Mouse (Mus musculus) neural tube, embryonic 15.5 days (tissue): ENCODE data around the gene Anapc2. TPM values are rescaled to one million over a fixed set of nuclear protein-coding genes. Genes with fewer than 3 reads are reported as not detected.

Experiments
- ATAC-seq: fragments of 200-750 bp; cut with Nextera tagmentation; 2 replicates; pipeline ENCODE4 v1.8.0; 2017; ENCODE audit warnings: mild to moderate bottlenecking, moderate TSS enrichment, moderate library complexity; ENCODE audit not compliant: low FRiP score
- H3K27ac ChIP-seq: fragments of 300-500 bp; sonication (generic); replicated peaks from 2 replicates; pipeline ENCODE4 v1.5.1; 2015; ENCODE audit warnings: mild to moderate bottlenecking, inconsistent platforms
- H3K27me3 ChIP-seq: fragments of 300-500 bp; sonication (generic); replicated peaks from 2 replicates; pipeline ENCODE4 v1.6.1; 2015; ENCODE audit warnings: inconsistent platforms
- H3K36me3 ChIP-seq: fragments of 300-500 bp; sonication (generic); 2 replicates; pipeline ENCODE4 v1.6.1; 2015; ENCODE audit warnings: inconsistent platforms
- H3K4me1 ChIP-seq: fragments of 300-500 bp; sonication (generic); 2 replicates; pipeline ENCODE4 v1.6.1; 2015; ENCODE audit warnings: inconsistent platforms
- H3K4me2 ChIP-seq: fragments of 300-500 bp; sonication (generic); 2 replicates; pipeline ENCODE4 v1.6.1; 2015; ENCODE audit warnings: inconsistent platforms, mild to moderate bottlenecking, moderate library complexity
- H3K4me3 ChIP-seq: fragments of 300-500 bp; sonication (generic); replicated peaks from 2 replicates; pipeline ENCODE4 v1.5.1; 2015; ENCODE audit warnings: mild to moderate bottlenecking, inconsistent platforms
- H3K9ac ChIP-seq: fragments of 300-500 bp; sonication (generic); replicated peaks from 2 replicates; pipeline ENCODE4 v1.6.1; 2015; ENCODE audit warnings: mild to moderate bottlenecking, inconsistent platforms
- H3K9me3 ChIP-seq: fragments of 300-500 bp; sonication (generic); replicated peaks from 2 replicates; pipeline ENCODE4 v1.6.1; 2016; ENCODE audit warnings: inconsistent platforms
- WGBS: fragments of 180-500 bp; shearing (Covaris S2); methylation state at CpG from one replicate; pipeline ENCODE4 v1.1.7; 2015; ENCODE audit warnings: mixed read lengths; 5-methylcytosine and 5-hydroxymethylcytosine counted together
- polyA plus RNA-seq: library from polyadenylated mRNA; unstranded; fragments of >200 nt; fragmentation: Nextera tagmentation; extraction: Ambion mirVana; gene quantifications from 2 replicates; pipeline ENCODE4 v1.2.1, GENCODE M21; 2015

Anapc2 gene
- polyA plus RNA-seq, 1 experiment from 2014 or later: 125 TPM

DNA sequence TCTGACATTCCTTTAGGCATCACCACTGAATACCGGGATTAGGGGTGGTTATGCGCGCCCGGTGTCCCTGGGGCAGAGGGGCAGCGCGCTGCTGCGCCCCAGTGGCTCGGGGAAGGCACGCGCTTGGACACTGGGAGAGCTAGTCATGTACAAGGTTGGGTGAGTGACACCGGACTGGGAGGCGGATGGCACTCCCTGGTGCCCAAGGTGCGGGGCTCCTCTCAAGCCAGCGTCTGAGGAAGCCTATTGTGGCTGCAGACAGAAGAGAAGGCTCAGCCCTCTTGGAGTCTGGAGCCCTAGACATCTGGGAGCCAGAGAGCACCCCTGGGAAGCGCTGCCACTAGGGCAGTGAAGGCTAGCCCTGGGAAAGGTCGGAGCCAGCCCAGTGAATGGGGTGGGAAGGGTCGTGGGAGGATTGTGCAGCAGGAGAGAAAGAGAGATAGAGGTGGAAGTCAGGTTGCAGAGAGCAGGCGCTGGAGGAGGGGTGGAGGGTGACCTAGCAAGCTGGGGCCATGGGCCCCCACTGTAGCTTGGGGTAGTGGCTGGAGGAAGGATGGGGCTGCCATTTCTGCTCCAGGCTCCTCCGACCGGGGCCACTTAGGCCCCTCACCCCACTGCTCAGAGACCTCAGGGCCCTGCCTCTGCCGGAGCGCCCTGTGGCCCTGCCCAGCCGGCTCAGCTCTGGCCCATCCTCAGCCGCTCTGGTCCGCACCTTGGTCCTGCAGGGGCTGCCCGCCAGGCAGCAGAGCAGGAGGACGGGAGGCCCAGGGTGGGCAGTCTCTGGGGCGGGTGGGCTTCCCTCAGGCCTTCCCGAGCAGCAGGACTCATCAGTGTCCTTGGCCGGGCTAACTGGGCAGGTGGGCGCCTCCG is 19.1 kb downstream of the Anapc2 start:
- H3K9ac ChIP-seq: peak overlapping the region; percentile 46; the same call in 1 of the 2 replicates
- no peak overlapping the region for H3K27ac ChIP-seq
- peaks cover 83% of the 10 kb centered on the region for H3K27me3 ChIP-seq
- no peaks in the 10 kb centered on the region for H3K9me3 ChIP-seq
- 9% methylated on average over 31 of the region's 32 CpGs for WGBS
- H3K4me2 ChIP-seq: peak overlapping the region; percentile 61
- peak overlapping the region; percentile 24 for H3K4me3 ChIP-seq
- no peak for ATAC-seq
- peaks cover 18% of the 10 kb centered on the region for H3K36me3 ChIP-seq
- peaks cover 55% of the 10 kb centered on the region for H3K4me1 ChIP-seq

DNA sequence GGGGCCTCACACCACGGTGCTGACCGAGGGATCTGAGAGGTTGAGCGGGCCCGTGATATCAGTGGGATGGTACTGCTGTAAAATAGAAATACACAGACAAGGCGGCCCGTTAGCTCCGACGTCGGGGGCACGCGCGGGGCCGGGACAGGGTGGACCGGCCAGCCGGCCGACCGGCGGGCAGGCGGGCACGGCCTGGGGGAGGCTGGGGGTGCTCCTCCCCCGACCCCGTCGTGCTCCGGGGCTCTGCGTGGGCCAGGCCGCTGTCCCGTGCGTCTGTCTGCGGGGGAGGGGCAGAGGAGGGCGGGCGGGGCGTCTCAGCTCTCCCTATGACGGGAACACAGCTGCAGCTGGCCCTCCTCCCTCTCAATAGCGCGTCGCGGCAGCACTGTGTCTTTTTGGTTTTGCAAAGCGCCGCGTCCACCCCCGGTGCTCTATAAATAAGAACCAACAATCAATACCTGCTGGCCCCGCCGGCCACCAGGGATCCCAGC is 19.8 kb downstream of the Anapc2 start:
- Histone ChIP-seq H3K36me3 (peaks cover 25% of the 10 kb centered on the region), H3K27ac (no peak overlapping the region), H3K9ac (0 out of 2 replicates have a peak overlapping the region, but pooled peaks have one; percentile 17), H3K4me3 (peak overlapping the region; percentile 21), H3K4me2 (peak overlapping the region; percentile 47), H3K9me3 (no peaks in the 10 kb centered on the region), H3K4me1 (peaks cover 52% of the 10 kb centered on the region), H3K27me3 (peaks cover 90% of the 10 kb centered on the region)
- 5% methylated on average over 34 of the region's 43 CpGs for WGBS
- ATAC-seq: no peak

DNA sequence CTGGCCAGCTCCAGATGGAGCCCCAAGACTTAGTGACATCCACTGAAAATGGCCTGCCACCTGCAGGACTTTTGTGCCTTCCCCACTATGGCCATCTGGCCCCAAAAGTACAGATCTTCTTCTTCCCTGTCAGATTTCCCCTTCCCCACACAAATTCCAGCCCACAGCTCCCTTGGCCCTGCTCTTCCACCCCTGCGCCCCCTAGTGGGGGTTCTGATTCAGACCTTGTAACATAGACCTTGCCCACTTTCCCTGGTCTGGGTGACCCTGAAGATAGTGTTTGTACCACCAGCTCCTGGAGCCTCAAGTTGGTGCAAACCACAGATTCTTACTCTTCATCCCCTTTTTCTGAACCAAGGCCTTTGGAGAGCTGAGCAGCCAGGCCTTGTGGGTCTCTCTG is 20.6 kb downstream of the Anapc2 start:
- 0% methylated on average over 1 of the region's 1 CpGs for WGBS
- no peak for ATAC-seq
- H3K27me3 ChIP-seq: peaks cover 98% of the 10 kb centered on the region
- no peak overlapping the region for H3K9ac ChIP-seq
- no peaks in the 10 kb centered on the region for H3K9me3 ChIP-seq
- H3K27ac ChIP-seq: no peak overlapping the region
- peaks cover 33% of the 10 kb centered on the region for H3K36me3 ChIP-seq
- peaks cover 45% of the 10 kb centered on the region for H3K4me1 ChIP-seq
- H3K4me3 ChIP-seq: no peak overlapping the region
- no peak overlapping the region for H3K4me2 ChIP-seq

DNA sequence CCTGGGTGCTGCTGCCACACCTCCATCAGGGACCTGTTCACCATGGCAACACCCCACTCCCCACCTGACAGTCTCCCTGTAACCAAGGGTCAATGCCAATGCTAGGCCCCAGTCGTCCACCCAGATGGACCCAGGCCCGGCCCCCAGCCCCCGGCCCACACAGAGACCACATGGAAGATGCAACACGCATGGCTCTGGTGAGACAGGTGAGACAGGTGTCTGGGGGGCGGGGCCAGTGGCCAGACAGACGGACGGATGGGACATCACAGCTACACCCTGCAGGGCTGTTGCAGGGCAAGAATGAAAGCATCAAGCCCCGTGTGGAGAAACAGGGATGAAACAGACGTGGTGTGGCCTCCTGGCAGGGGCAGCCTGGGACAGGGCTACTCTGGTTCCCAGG is 21.4 kb downstream of the Anapc2 start:
- Histone ChIP-seq H3K9ac (no peak overlapping the region), H3K4me2 (no peak overlapping the region), H3K27me3 (peaks cover 96% of the 10 kb centered on the region), H3K36me3 (peaks cover 40% of the 10 kb centered on the region), H3K27ac (no peak overlapping the region), H3K4me1 (peaks cover 40% of the 10 kb centered on the region), H3K9me3 (no peaks in the 10 kb centered on the region), H3K4me3 (no peak overlapping the region)
- WGBS: 72% methylated on average over 9 of the region's 9 CpGs
- ATAC-seq: no peak

DNA sequence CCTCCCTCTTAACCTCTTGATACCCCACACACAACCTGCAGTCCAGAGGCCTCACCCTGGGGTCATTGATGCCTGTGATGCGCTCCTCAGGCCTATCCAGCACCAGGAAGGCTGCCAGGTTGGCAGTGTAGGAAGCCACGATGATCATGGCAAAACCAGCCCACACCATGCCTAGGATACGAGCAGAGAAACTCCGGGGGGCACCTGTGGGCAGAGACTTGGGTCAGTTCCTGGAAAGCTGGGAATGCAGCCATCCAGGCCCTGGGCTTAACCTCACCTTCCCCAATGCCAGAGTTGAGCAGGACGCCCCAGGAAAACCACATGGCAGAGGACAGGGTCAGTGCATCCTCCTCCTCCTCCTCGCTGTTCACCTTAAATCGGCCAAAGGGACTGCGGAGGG is 24.8 kb downstream of the Anapc2 start:
- Histone ChIP-seq H3K9ac (no peak overlapping the region), H3K4me2 (no peak overlapping the region), H3K36me3 (peaks cover 48% of the 10 kb centered on the region), H3K4me3 (no peak overlapping the region), H3K27me3 (peaks cover 62% of the 10 kb centered on the region), H3K27ac (no peak overlapping the region), H3K9me3 (no peaks in the 10 kb centered on the region), H3K4me1 (peaks cover 6% of the 10 kb centered on the region)
- ATAC-seq: no peak
- 82% methylated on average over 8 of the region's 8 CpGs for WGBS

DNA sequence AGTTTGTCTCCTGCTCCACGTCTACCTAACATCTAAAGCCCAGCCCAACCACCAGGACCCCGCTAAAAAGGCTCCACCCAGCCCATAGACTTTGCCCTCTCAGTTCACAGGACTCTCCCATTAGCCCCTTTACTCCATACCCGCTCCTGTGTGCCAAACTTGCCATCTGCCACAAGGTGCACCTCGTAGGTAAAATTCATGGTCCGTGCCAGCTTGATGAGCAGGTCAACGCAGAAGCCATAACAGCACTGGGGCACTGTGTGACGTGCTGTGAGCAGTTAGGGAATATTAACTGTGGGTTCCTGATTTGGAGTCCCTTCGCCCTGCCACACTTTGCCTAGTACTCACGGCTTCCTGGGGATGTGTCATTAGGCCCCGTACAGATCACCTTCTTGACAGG is 25.8 kb downstream of the Anapc2 start:
- H3K4me1 ChIP-seq: no peaks in the 10 kb centered on the region
- no peak overlapping the region for H3K9ac ChIP-seq
- no peak for ATAC-seq
- H3K4me2 ChIP-seq: no peak overlapping the region
- H3K9me3 ChIP-seq: no peaks in the 10 kb centered on the region
- peaks cover 56% of the 10 kb centered on the region for H3K36me3 ChIP-seq
- peaks cover 57% of the 10 kb centered on the region for H3K27me3 ChIP-seq
- 85% methylated on average over 10 of the region's 10 CpGs for WGBS
- no peak overlapping the region for H3K4me3 ChIP-seq
- H3K27ac ChIP-seq: no peak overlapping the region

DNA sequence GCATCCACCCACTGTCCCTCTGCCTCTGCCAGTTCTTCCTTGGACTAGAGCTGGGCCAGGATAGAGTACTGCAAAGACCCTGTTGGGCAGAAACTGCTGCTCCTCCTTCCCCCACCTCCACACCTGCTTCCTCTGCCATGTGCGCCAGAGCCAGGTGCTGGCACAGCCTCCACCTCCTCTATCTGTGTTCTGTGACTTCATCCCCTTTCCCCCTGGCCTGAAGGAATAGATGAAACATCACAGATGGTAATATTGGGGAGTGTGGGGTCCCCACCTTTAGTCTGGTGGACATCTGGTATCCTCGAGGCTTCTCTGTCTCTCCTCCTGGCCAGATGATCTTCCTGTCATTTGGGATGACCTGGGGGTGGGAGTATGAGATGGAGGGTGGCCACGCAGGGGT is 31.2 kb downstream of the Anapc2 start:
- Histone ChIP-seq H3K9me3 (no peaks in the 10 kb centered on the region), H3K36me3 (peaks cover 53% of the 10 kb centered on the region), H3K4me3 (no peak overlapping the region), H3K27me3 (peaks cover 49% of the 10 kb centered on the region), H3K4me1 (peaks cover 9% of the 10 kb centered on the region), H3K4me2 (no peak overlapping the region), H3K27ac (no peak overlapping the region), H3K9ac (no peak overlapping the region)
- ATAC-seq: no peak
- 73% methylated on average over 3 of the region's 3 CpGs for WGBS

DNA sequence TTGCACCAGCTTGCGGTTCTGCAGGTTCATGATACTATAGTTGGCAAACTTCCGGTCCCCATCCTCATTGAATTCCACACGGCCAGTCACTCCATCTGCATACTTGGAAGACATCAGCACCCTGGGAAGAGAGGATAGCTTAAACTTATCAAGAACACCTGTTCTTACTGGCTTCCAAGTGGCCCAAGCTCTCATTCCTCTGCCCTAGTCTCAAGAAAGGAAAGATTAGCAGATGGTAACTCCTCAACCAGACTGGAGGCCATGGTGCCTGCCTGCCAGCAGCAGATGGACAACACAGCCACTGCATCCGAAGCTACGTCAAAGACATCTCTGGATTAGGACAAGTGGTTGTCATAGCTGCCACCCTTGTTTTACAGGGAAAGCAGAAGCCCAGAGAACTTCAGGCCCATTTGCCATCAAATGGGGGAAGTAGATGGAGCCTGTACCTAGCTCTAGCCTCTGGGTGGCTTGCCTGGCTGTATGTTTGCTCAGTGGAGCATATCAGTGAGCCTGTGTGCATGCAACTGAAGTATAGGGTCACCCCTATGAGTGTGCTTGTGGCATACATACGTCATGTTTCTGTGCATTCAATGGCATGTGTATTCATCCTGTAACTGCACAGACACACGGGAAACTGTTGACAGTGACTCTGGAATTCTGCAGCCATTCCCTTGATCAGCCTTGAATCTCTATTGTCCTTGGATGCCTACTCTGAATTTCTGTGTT is 31.8 kb downstream of the Anapc2 start:
- no peak overlapping the region for H3K27ac ChIP-seq

DNA sequence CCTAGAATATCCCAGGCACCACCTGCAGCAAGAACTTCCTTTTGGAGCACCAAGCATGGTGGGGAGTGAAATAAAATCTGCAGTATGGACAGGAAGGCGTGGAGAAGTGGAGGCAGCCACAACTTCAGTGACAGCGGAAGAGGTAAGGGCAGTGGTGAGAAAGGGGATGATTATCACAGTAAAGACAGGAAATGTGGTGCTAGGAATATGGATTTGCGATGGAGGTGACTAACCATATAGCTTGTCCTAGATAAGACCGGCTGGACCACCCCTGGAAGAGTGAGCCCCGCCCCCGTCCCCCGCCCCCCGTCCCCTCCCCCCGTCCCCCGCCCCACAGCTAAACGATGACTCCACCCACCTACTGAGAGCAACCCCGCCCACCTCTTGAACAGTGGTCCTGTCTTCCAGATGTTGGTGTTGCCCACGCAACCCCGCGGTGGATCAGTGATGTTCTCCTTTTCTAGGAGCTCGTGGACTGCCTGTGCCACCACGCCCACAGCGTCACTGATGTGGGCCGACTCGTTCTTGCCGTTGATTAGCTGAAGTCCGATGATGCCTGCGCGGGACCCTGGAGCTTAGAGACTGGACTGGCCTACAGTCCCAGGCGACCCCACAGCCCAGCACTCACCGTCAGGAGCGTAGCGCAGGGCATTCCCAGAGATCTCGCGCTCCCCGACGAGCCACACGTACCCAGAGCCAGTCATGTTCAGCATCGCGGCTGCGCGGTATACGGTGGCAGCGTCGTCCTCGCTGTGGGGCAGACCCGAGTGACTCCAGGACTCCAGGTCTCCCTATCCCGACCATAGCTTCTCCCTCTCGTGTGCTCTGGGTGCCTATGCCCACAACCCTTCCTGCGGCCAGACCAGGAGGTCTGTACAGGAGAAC is 32.6 kb downstream of the Anapc2 start:
- Histone ChIP-seq H3K36me3 (peaks cover 64% of the 10 kb centered on the region), H3K9ac (peak overlapping the region; percentile 32; the same call in 1 of the 2 replicates), H3K27me3 (peaks cover 59% of the 10 kb centered on the region), H3K27ac (no peak overlapping the region), H3K4me2 (peak overlapping the region; percentile 68), H3K4me3 (peak overlapping the region; percentile 36), H3K9me3 (no peaks in the 10 kb centered on the region), H3K4me1 (peaks cover 9% of the 10 kb centered on the region)
- peak; percentile 73 for ATAC-seq
- 4% methylated on average over 41 of the region's 45 CpGs for WGBS

More for the DNA sequence above, 31.8 kb downstream of the Anapc2 start:
- H3K9ac ChIP-seq: no peak overlapping the region
- H3K27me3 ChIP-seq: peaks cover 54% of the 10 kb centered on the region
- no peak for ATAC-seq
- H3K4me1 ChIP-seq: peaks cover 9% of the 10 kb centered on the region
- H3K36me3 ChIP-seq: peaks cover 57% of the 10 kb centered on the region
- 70% methylated on average over 7 of the region's 7 CpGs for WGBS
- no peaks in the 10 kb centered on the region for H3K9me3 ChIP-seq
- peak overlapping the region; percentile 36; the same call in 1 of the 2 replicates for H3K4me3 ChIP-seq
- H3K4me2 ChIP-seq: peak overlapping the region; percentile 68

DNA sequence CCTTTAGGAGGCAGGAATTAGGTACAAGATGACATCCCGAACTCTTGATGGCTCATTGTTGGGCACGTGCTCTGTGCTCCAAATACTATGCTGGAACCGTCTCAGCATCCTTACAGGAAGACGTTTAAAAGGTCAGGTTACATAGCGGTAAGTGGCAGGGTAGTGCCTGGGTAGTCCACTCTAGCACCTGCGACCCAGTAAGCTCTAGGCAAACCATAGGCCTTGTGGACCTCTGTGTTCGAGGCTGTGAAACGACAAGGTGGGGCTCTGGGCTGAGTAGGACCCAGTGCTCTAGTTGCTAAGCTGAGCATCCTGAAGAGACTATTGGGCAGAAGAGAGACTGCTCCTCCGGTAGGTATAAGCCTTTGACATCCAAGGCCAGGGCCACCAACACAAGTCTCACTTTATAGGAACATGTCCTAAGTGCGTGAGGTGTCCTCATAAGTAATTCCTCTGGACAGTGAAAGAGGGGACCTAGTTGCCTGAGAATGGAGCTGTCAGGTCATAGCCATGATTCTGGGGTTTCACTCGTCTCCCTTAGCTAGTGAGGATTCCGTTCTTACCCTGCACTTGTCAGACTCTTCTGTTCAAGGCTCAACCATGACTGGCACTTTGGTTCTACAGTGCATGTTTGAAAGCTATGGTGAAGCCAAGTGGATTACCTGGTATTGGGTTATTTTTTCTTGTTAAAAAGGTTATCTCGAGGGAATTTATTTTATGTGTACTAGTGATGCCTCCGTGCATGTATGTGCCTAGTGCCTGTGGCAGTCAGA is 33.5 kb downstream of the Anapc2 start:
- ATAC-seq: peak; percentile 2; the same call in 1 of the 2 replicates
- 0 out of 2 replicates have a peak overlapping the region, but pooled peaks have one; percentile 32 for H3K9ac ChIP-seq
- H3K4me3 ChIP-seq: peak overlapping the region; percentile 36; the same call in 1 of the 2 replicates
- peak overlapping the region; percentile 68 for H3K4me2 ChIP-seq
- WGBS: 49% methylated on average over 14 of the region's 14 CpGs
- H3K9me3 ChIP-seq: no peaks in the 10 kb centered on the region
- peaks cover 72% of the 10 kb centered on the region for H3K36me3 ChIP-seq
- no peak overlapping the region for H3K27ac ChIP-seq
- peaks cover 9% of the 10 kb centered on the region for H3K4me1 ChIP-seq
- peaks cover 66% of the 10 kb centered on the region for H3K27me3 ChIP-seq
